Mouse (Mus musculus) heart, adult 2 months (tissue): ENCODE results near the gene Nup210. TPM values are rescaled to one million over a fixed set of nuclear protein-coding genes. Genes with fewer than 3 reads are reported as not detected.

ENCODE experiments used
- DNase-seq, 2 experiments: peaks; one replicate each; pipeline ENCODE4 v3.0.0; 2021
- H3K27ac ChIP-seq: fragments of 200-600 bp; 2 replicates; pipeline ENCODE4 v1.8.1; 2022
- H3K27me3 ChIP-seq: fragments of 200-500 bp; 2 replicates; pipeline ENCODE4 v1.6.1; 2012; ENCODE audit warnings: mild to moderate bottlenecking, low read length, inconsistent platforms, mixed read lengths; ENCODE audit not compliant: control insufficient read depth, insufficient read depth
- H3K36me3 ChIP-seq: fragments of 200-500 bp; 2 replicates; pipeline ENCODE4 v1.6.1; 2012; ENCODE audit warnings: low read length, inconsistent platforms; ENCODE audit not compliant: control insufficient read depth, insufficient read depth
- H3K4me1 ChIP-seq: fragments of 200-500 bp; 2 replicates; pipeline ENCODE4 v1.6.1; 2011; ENCODE audit warnings: low read length; ENCODE audit not compliant: control insufficient read depth, insufficient read depth
- H3K4me3 ChIP-seq: fragments of 200-600 bp; 2 replicates; pipeline ENCODE4 v1.8.1; 2022
- H3K79me2 ChIP-seq: fragments of 200-500 bp; replicated peaks from 2 replicates; pipeline ENCODE4 v1.6.1; 2012; ENCODE audit warnings: mild to moderate bottlenecking, inconsistent platforms, low read length, moderate library complexity, mixed read lengths; ENCODE audit not compliant: control insufficient read depth, insufficient read depth
- H3K9ac ChIP-seq: fragments of 200-500 bp; 2 replicates; pipeline ENCODE4 v1.6.1; 2012; ENCODE audit warnings: low read depth, mild to moderate bottlenecking, control low read depth, inconsistent platforms, low read length, mixed read lengths
- CTCF ChIP-seq: fragments of 200-600 bp; IDR thresholded peaks from 2 replicates; pipeline ENCODE4 v1.8.1; 2022; ENCODE audit warnings: antibody characterized with exemption, mild to moderate bottlenecking, moderate library complexity
- EP300 ChIP-seq: fragments of 200-500 bp; IDR thresholded peaks from 2 replicates; pipeline ENCODE4 v1.6.1; 2011; ENCODE audit warnings: low read depth, low read length, control low read depth; ENCODE audit not compliant: insufficient read depth
- POLR2A ChIP-seq: fragments of 200-500 bp; IDR thresholded peaks from 2 replicates; pipeline ENCODE4 v1.6.1; 2011; ENCODE audit warnings: mild to moderate bottlenecking, low read depth, low read length, control low read depth; ENCODE audit not compliant: insufficient read depth
- WGBS: fragments of 180-500 bp; shearing (Covaris S2); methylation state at CpG from one replicate; pipeline ENCODE4 v1.1.7; 2018; 5-methylcytosine and 5-hydroxymethylcytosine counted together
- intact Hi-C: fragments of 180-260 bp; cut with DNase I; formaldehyde crosslinking; loops from one replicate; pipeline ENCODE4 v1.15.1; 2025
- polyA plus RNA-seq: library from polyadenylated mRNA; depleted of rRNA; stranded (reverse); fragments of >200 nt; gene quantifications from 2 replicates; pipeline ENCODE4 v1.2.3, GENCODE M21; 2012
- total RNA-seq, 2 experiments: library from RNA; stranded (reverse); gene quantifications; 2 replicates each; pipeline ENCODE4 v1.2.3; 2021

Nup210 gene
- total and polyA plus RNA-seq, 3 experiments, result 2.5 to 6.4 (median 3.4) TPM

GRCm38 (mm10) chr6:91111141-91111953 is 5.3 kb downstream of the Nup210 start:
- H3K4me3 ChIP-seq, result no peak overlapping the region
- no peaks in the 10 kb centered on the region for H3K27me3 ChIP-seq
- no peaks in the 10 kb centered on the region for H3K36me3 ChIP-seq
- H3K27ac ChIP-seq, result no peak overlapping the region
- no peak overlapping the region for H3K9ac ChIP-seq
- intact Hi-C loops, result no loop called here
- 74% methylated on average over 10 of the region's 10 CpGs for WGBS
- H3K79me2 ChIP-seq, result no peaks in the 10 kb centered on the region
- TF ChIP-seq CTCF (no peak), POLR2A (no peak), EP300 (no peak)
- DNase-seq, result no peak
- peaks cover 4% of the 10 kb centered on the region for H3K4me1 ChIP-seq

GRCm38 (mm10) chr6:91110323-91111020 is 6.2 kb downstream of the Nup210 start:
- Histone ChIP-seq H3K4me1 (peaks cover 2% of the 10 kb centered on the region), H3K27me3 (no peaks in the 10 kb centered on the region), H3K79me2 (no peaks in the 10 kb centered on the region), H3K4me3 (no peak overlapping the region), H3K36me3 (no peaks in the 10 kb centered on the region), H3K27ac (no peak overlapping the region), H3K9ac (no peak overlapping the region)
- TF ChIP-seq EP300 (no peak), CTCF (no peak), POLR2A (no peak)
- no peak for DNase-seq
- 74% methylated on average over 13 of the region's 13 CpGs for WGBS
- intact Hi-C loops, result no loop called here

GRCm38 (mm10) chr6:91109489-91109888 is 7.1 kb downstream of the Nup210 start:
- no peaks in the 10 kb centered on the region for H3K79me2 ChIP-seq
- DNase-seq, result no peak
- H3K36me3 ChIP-seq, result no peaks in the 10 kb centered on the region
- no peak overlapping the region for H3K4me3 ChIP-seq
- TF ChIP-seq POLR2A, result no peak
- no peak for TF ChIP-seq EP300
- TF ChIP-seq CTCF, result no peak
- intact Hi-C loops, result no loop called here
- peaks cover 2% of the 10 kb centered on the region for H3K4me1 ChIP-seq
- no peak overlapping the region for H3K9ac ChIP-seq
- no peak overlapping the region for H3K27ac ChIP-seq
- H3K27me3 ChIP-seq, result no peaks in the 10 kb centered on the region

GRCm38 (mm10) chr6:91108917-91109450 is 7.6 kb downstream of the Nup210 start:
- peaks cover 2% of the 10 kb centered on the region for H3K4me1 ChIP-seq
- H3K27me3 ChIP-seq, result no peaks in the 10 kb centered on the region
- H3K9ac ChIP-seq, result no peak overlapping the region
- intact Hi-C loops, result no loop called here
- no peak for DNase-seq
- TF ChIP-seq EP300, result no peak
- TF ChIP-seq POLR2A, result no peak
- H3K4me3 ChIP-seq, result no peak overlapping the region
- H3K27ac ChIP-seq, result no peak overlapping the region
- H3K79me2 ChIP-seq, result no peaks in the 10 kb centered on the region
- WGBS, result 64% methylated on average over 2 of the region's 2 CpGs
- no peaks in the 10 kb centered on the region for H3K36me3 ChIP-seq

- H3K27ac ChIP-seq, result no peak overlapping the region
- H3K36me3 ChIP-seq, result no peaks in the 10 kb centered on the region
- H3K4me3 ChIP-seq, result no peak overlapping the region
- 63% methylated on average over 3 of the region's 3 CpGs for WGBS
- no peak overlapping the region for H3K9ac ChIP-seq
- peaks cover 2% of the 10 kb centered on the region for H3K4me1 ChIP-seq
- DNase-seq, result no peak
- TF ChIP-seq POLR2A (no peak), EP300 (no peak), CTCF (no peak)
- intact Hi-C loops, result no loop called here
- H3K79me2 ChIP-seq, result no peaks in the 10 kb centered on the region
- no peaks in the 10 kb centered on the region for H3K27me3 ChIP-seq
These were observed 8.2 kb downstream of the Nup210 start for GRCm38 (mm10) chr6:91108301-91108916.
